Mouse (Mus musculus) 3134 (cell line): ENCODE data around the gene Mmd.
A peak's percentile ranks its signal among the peaks of the same experiment; 100 is the strongest.

Experiments
- DNase-seq: peaks from one replicate; pipeline ENCODE4 v3.0.0-alpha.2; 2011; ENCODE audit warnings: low spot score; ENCODE audit not compliant: insufficient read length; ENCODE audit errors: extremely low read depth

Mmd gene

DNA sequence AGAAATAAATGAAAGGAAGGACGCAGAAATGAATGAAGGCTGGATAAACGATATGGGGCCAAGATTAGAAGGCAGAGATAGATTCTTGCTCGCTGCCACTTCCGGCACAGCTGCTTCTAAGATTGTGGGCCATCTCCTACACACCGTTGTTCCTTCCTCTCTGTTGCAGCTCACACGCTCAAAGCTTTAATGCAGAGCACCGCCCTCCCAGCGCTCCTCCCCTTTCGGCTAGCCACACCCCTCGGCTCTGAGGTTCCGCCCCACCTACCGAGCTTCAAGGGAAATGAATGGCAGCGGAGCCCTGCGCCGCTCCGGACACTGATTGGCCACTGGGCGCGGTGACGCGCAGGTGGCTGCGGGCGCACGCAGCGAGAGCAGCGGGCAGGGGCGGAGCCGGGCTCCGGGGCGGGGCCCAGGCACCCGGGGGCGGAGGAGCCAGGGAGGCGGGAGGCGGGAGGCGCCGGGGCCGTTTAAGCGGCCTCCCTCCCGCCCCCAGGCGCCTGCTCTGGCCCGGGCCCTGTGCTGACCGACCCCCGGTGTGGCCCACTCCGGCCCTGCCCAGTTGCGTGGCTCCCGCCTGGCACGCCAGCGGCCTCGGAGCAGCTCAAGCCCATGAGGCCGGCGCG, at the start of gene Mmd:
Gene Mmd (plus strand): TSS at position 432 of the 626 bp plus-strand sequence.
- peak; percentile 99 for DNase-seq

- DNase-seq, result no peak
Observed at GRCm38 (mm10) chr11:90200826-90201225, 48.4 kb upstream of the Mmd start.

DNA sequence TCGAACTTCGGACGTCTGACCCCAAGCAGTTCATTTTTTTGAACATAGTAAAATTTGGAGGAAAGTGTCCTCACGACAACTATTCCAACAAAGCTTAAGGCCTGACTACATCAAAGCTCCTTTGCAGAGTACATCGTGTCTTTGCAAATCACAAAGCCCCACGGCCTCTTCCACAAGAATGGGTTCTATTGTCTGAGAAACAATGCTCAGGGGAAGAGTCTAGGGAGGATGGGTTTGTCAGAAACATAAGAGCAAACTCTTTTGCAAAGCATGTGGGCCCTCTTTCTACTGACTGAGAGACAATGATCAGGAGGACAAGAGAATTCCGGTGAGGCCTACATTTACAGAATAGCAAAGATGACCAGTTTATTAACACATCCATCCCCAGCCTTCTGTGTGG, 35.0 kb upstream of the Mmd start:
- DNase-seq, result no peak

GRCm38 (mm10) chr11:90220022-90220645, 29.1 kb upstream of the Mmd start:
- no peak for DNase-seq

- DNase-seq, result no peak
Observed at GRCm38 (mm10) chr11:90220750-90221149, 28.5 kb upstream of the Mmd start.

GRCm38 (mm10) chr11:90224914-90225470, 24.3 kb upstream of the Mmd start:
- peak; percentile 43 for DNase-seq

- no peak for DNase-seq
Observed at GRCm38 (mm10) chr11:90227000-90227922, 22.0 kb upstream of the Mmd start.

DNA sequence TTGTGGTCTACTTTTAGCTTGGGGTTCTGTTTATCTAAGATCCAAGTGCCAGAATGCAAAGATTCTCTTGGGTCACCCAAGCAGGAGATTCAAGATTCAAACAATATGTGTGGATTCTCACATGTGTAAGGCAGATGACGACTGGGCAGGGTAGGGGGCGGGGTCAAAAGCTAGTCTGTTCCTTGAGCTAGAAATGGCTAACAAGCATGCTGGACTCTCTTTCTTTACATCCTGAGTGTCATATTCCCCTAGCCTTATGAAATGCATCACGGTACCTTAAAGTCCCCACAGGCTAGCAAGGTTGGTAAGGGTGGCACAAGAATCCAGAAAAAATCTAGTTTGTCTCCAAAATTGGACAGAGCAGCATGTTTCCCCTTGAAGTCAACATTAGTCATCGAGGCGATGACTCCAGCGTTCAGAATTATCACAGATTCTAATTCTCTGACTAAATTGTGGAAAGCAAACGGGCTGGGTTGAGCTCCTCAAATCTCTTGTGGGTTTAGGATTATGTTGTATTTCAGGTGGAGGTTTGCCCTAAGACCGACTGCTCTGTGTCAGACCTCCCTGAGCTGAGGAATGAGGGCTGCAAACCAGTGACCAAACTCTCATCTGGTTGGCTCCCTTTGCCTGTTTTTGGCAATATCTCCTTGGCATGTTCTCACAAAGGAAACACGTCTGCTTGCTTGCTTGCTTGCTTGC, 20.9 kb upstream of the Mmd start:
- peak; percentile 57 for DNase-seq

DNA sequence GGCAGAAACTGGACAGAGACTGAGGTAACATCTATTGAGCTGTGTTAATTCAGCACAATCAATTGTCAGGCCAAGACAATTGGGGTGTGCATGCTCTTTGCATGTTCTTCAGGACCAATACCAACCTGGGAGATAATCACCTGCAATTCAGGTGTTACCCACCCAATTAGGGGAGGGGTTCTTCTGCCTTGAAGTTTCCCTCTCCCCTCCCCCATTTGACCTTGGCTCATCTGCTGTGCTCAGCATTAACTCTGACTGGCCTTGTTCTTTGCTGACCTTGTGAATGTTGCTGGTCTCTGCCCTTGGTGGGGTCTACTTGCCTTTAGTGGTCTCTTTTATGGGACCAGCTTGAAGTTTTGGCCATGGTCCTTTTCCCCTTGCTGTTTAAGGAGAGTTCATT, 19.5 kb upstream of the Mmd start:
- DNase-seq, result no peak

GRCm38 (mm10) chr11:90230671-90231070, 18.6 kb upstream of the Mmd start:
- DNase-seq, result no peak

DNA sequence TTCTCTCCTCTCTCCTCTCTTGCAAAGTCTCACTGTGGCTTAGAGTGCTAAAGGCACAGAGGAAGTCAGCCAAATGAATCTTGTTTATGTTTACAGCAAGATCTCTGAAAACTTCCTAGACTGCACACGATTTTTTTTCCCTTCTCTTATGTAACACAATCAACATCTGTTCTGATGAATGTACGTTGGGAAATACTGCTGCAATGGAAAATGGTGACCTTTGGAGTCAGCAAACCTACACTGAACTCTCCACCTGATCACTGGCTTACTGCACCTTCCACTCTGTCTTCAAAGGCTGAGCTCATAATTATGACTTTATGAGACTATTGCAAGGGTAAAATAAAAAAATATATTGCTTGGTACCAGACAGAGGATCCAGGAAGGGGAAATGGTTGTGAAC, 17.6 kb upstream of the Mmd start:
- DNase-seq, result no peak

DNA sequence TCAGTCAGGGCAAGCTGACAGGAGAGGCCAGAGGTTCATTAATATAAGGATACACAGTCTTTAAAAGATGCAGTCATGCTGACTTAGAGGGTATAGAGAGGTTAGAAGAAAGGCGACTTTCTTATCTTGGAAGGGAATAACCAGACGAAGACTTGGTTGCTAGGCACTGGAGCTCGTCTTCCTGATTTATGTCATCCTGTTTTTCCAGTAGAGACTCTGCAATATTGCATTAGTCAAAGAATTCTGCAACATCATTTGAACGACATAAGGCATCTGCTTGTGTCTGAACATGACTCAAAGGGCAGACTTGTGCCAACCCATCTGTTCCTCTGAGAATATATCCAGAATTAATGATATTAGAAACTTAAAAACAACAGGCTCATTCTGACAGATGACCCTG, 16.6 kb upstream of the Mmd start:
- no peak for DNase-seq

- DNase-seq, result no peak
Observed at GRCm38 (mm10) chr11:90235221-90235620, 14.0 kb upstream of the Mmd start.

- DNase-seq, result no peak
Observed at GRCm38 (mm10) chr11:90237616-90238015, 11.6 kb upstream of the Mmd start.

DNA sequence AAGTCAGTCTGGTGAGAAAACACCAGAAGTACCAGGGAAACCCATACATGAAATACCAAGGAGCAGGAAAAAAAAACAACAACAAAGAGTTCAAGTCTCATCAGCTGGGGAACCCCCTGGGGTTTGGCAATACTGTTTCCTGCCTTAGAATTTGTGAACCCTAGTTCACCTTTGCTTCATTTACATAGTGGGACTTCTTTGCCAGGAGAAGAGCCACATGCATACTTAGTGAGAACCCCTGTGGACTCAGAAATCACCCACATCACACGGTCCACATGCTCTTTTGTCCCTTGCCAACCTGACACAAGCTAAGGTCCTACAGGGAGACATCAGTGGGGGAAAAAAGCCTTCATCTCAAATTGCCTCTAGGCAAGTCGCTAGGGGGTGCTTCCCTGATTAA, 10.6 kb upstream of the Mmd start:
- no peak for DNase-seq

DNA sequence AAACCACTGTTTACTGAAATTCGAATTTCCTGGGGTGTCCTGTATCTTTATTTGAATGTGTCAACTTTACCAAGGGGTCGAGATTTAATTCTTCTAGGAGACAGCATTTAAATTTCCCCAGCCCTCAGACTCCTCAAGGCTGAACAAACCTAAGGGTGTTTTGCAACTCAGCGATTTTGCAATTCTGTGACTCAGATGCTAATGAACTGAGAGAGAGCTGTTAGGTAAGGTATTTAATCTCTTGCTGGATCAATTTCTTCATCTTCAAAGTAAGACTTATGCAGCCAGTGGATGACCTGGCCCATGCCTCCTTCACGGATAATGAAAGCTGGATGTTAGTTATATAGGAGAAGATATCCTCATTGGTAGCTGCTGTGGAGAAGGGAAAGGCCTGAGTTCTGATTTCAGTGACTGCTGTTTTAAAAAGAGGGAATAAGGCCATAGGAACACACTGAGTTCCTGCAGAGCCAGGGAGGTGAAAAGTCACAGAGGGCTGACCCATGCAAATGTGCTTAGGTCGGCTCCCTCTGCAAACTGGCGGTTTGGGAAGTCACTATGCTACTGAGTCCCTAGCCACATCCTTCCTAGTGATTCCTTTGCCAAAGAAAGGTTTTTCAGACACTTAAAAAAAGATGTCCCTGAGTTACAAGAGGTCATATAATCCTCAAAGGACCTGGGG, 8.5 kb upstream of the Mmd start:
- DNase-seq, result peak; percentile 46

DNA sequence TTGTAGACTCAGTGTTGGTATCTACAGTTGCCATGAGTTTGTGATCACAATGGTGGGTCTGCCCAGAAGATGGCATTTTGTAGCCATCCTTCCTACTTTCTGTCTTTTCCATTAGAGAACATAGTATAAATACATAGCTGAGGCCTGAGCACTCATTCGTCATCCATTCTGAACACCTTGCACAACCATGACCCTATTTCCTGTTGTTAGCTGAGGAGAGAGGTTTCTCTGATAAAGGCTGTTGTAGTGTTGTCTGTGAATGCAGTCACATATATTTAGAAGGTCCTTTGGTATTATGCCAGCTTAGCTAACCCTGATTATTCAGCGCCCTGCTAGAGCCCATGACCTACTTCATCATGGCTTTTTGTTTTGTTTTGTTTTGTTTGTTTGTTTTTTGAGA, 7.4 kb upstream of the Mmd start:
- DNase-seq, result no peak

- no peak for DNase-seq
Observed at GRCm38 (mm10) chr11:90243300-90243699, 6.0 kb upstream of the Mmd start.

- DNase-seq, result no peak
Observed at GRCm38 (mm10) chr11:90245630-90246029, 3.6 kb upstream of the Mmd start.

- no peak for DNase-seq
Observed at GRCm38 (mm10) chr11:90246676-90247075, 2.6 kb upstream of the Mmd start.
